Mouse (Mus musculus) left cerebral cortex, postnatal 36 days (tissue): ENCODE results near the gene Exoc6b. TPM values are rescaled to one million over a fixed set of nuclear protein-coding genes. Genes with fewer than 3 reads are reported as not detected.

ENCODE experiments used
- DNase-seq, 2 experiments: peaks; one replicate each; pipeline ENCODE4 v3.0.0; 2021 to 2022; ENCODE audit warnings: low spot score in 2 of 2, mixed read lengths in 1 of 2
- intact Hi-C: fragments of 180-260 bp; cut with DNase I; formaldehyde crosslinking; loops from one replicate; pipeline ENCODE4 v1.15.1; 2025
- total RNA-seq, 2 experiments: library from RNA; stranded (reverse); gene quantifications; 2 replicates each; pipeline ENCODE4 v1.2.3; 2021

Exoc6b gene
- total RNA-seq, 2 experiments from 2014 or later, result 71.5 to 90.7 TPM

GRCm38 (mm10) chr6:85013906-85014305 is 55.4 kb downstream of the Exoc6b start:
- no peak for DNase-seq
- intact Hi-C loops, result loop anchor here (10.0 kb wide), 1 partner anchor 919 kb away; no protein-coding TSS in a partner anchor

GRCm38 (mm10) chr6:85010397-85010796 is 58.9 kb downstream of the Exoc6b start:
- intact Hi-C loops, result loop anchor here (10.0 kb wide), 1 partner anchor 916 kb away; no protein-coding TSS in a partner anchor
- DNase-seq, result no peak

- no peak for DNase-seq
- intact Hi-C loops, result no loop called here
Observed at GRCm38 (mm10) chr6:84995418-84995817, 73.9 kb downstream of the Exoc6b start.

GRCm38 (mm10) chr6:84976563-84976971 is 92.7 kb downstream of the Exoc6b start:
- no peak for DNase-seq
- intact Hi-C loops, result no loop called here

- DNase-seq, result no peak
- intact Hi-C loops, result no loop called here
Observed at GRCm38 (mm10) chr6:84968531-84968930, 100.8 kb downstream of the Exoc6b start.

- DNase-seq, result no peak
- intact Hi-C loops, result no loop called here
Observed at GRCm38 (mm10) chr6:84964729-84965415, 104.4 kb downstream of the Exoc6b start.

- intact Hi-C loops, result no loop called here
- no peak for DNase-seq
Observed at GRCm38 (mm10) chr6:84963044-84963443, 106.3 kb downstream of the Exoc6b start.

- intact Hi-C loops, result no loop called here
- no peak for DNase-seq
Observed at GRCm38 (mm10) chr6:84961763-84962162, 107.5 kb downstream of the Exoc6b start.

GRCm38 (mm10) chr6:84959520-84959919 is 109.8 kb downstream of the Exoc6b start:
- DNase-seq, result no peak
- intact Hi-C loops, result no loop called here

- no peak for DNase-seq
- intact Hi-C loops, result no loop called here
Observed at GRCm38 (mm10) chr6:84951621-84952020, 117.7 kb downstream of the Exoc6b start.

- intact Hi-C loops, result no loop called here
- DNase-seq, result no peak
Observed at GRCm38 (mm10) chr6:84946569-84946968, 122.7 kb downstream of the Exoc6b start.

GRCm38 (mm10) chr6:84946106-84946505 is 123.2 kb downstream of the Exoc6b start:
- intact Hi-C loops, result no loop called here
- DNase-seq, result no peak

- intact Hi-C loops, result no loop called here
Observed at GRCm38 (mm10) chr6:84932953-84933921, 136.1 kb downstream of the Exoc6b start.

GRCm38 (mm10) chr6:84931051-84931450 is 138.3 kb downstream of the Exoc6b start:
- intact Hi-C loops, result no loop called here
- no peak for DNase-seq

More at GRCm38 (mm10) chr6:84932953-84933921, 136.1 kb downstream of the Exoc6b start:
- DNase-seq, result no peak

- intact Hi-C loops, result loop anchor here (10.0 kb wide), 1 partner anchor 331 kb away; the partner anchor contains the start of gene Cyp26b1
- no peak for DNase-seq
Observed at GRCm38 (mm10) chr6:84926066-84926465, 143.2 kb downstream of the Exoc6b start.

GRCm38 (mm10) chr6:84923760-84924221 is 145.5 kb downstream of the Exoc6b start:
- DNase-seq, result peak; percentile 19 to 28
- intact Hi-C loops, result loop anchor here (5.0 to 10.0 kb wide), 2 partner anchors 329 to 826 kb away; partner anchors contain the start of gene Cyp26b1

GRCm38 (mm10) chr6:84916291-84916690 is 153.0 kb downstream of the Exoc6b start:
- no peak for DNase-seq

GRCm38 (mm10) chr6:84912434-84912833 is 156.9 kb downstream of the Exoc6b start:
- no peak for DNase-seq
- intact Hi-C loops, result loop anchor here (10.0 kb wide), 1 partner anchor 508 kb away; no protein-coding TSS in a partner anchor

More at GRCm38 (mm10) chr6:84916291-84916690, 153.0 kb downstream of the Exoc6b start:
- intact Hi-C loops, result loop anchor here (5.0 to 10.0 kb wide), 2 partner anchors 101 to 511 kb away; no protein-coding TSS in a partner anchor

- intact Hi-C loops, result no loop called here
- DNase-seq, result no peak
Observed at GRCm38 (mm10) chr6:84899002-84899774, 170.1 kb downstream of the Exoc6b start.
